Mouse (Mus musculus): ENCODE results near the gene Sytl3. TPM values are rescaled to one million over a fixed set of nuclear protein-coding genes. Genes with fewer than 3 reads are reported as not detected.

Sytl3 gene
- total and polyA plus RNA-seq, 2 experiments from 2014 or later: 0.42 to 0.79 TPM

GRCm38 (mm10) chr17:6736306-6737272, 77.7 kb downstream of the Sytl3 start:
- no peaks in the 10 kb centered on the region for H3K9me3 ChIP-seq (ENCODE audit: low read length)
- TF ChIP-seq CTCF (IDR thresholded peaks at IDR 0.05; ENCODE audit: low read depth): no peak
- no peak; the same call in 1 of the 2 replicates for ATAC-seq
- no peak overlapping the region for H3K27ac ChIP-seq
- no peaks in the 10 kb centered on the region for H3K27me3 ChIP-seq (ENCODE audit: insufficient read depth, low read length)
- no peak overlapping the region for H3K4me3 ChIP-seq (ENCODE audit: low read length)
- DNase-seq (ENCODE audit: low spot score): no peak
- H3K4me2 ChIP-seq (ENCODE audit: low read depth, low read length): no peak overlapping the region
- no peaks in the 10 kb centered on the region for H3K36me3 ChIP-seq (ENCODE audit: insufficient read depth, low read length)
- H3K4me1 ChIP-seq (ENCODE audit: insufficient read depth, low read length): peaks cover 1% of the 10 kb centered on the region
- WGBS: 31% methylated on average over 15 of the region's 15 CpGs
- no peak overlapping the region for H3K9ac ChIP-seq (replicated peaks; ENCODE audit: low read length)

- DNase-seq (ENCODE audit: low spot score): no peak
- Histone ChIP-seq H3K27me3 (ENCODE audit: insufficient read depth, low read length) (no peaks in the 10 kb centered on the region), H3K4me2 (ENCODE audit: low read depth, low read length) (no peak overlapping the region), H3K27ac (no peak overlapping the region), H3K9me3 (ENCODE audit: low read length) (no peaks in the 10 kb centered on the region), H3K36me3 (ENCODE audit: insufficient read depth, low read length) (no peaks in the 10 kb centered on the region), H3K4me3 (ENCODE audit: low read length) (no peak overlapping the region), H3K9ac (replicated peaks; ENCODE audit: low read length) (no peak overlapping the region), H3K4me1 (ENCODE audit: insufficient read depth, low read length) (peaks cover 9% of the 10 kb centered on the region)
- 73% methylated on average over 12 of the region's 12 CpGs for WGBS
- no peak for TF ChIP-seq CTCF (IDR thresholded peaks at IDR 0.05; ENCODE audit: low read depth)
- ATAC-seq: no peak
These were observed 78.5 kb downstream of the Sytl3 start for GRCm38 (mm10) chr17:6737273-6737997.

GRCm38 (mm10) chr17:6738836-6739235, 79.9 kb downstream of the Sytl3 start:
- ATAC-seq: no peak
- no peak overlapping the region for H3K27ac ChIP-seq
- WGBS: 81% methylated on average over 7 of the region's 7 CpGs
- H3K9ac ChIP-seq (replicated peaks; ENCODE audit: low read length): no peak overlapping the region
- H3K4me1 ChIP-seq (ENCODE audit: insufficient read depth, low read length): peaks cover 9% of the 10 kb centered on the region
- H3K27me3 ChIP-seq (ENCODE audit: insufficient read depth, low read length): no peaks in the 10 kb centered on the region
- H3K9me3 ChIP-seq (ENCODE audit: low read length): no peaks in the 10 kb centered on the region
- no peaks in the 10 kb centered on the region for H3K36me3 ChIP-seq (ENCODE audit: insufficient read depth, low read length)
- no peak overlapping the region for H3K4me2 ChIP-seq (ENCODE audit: low read depth, low read length)
- DNase-seq (ENCODE audit: low spot score): no peak
- no peak for TF ChIP-seq CTCF (IDR thresholded peaks at IDR 0.05; ENCODE audit: low read depth)
- H3K4me3 ChIP-seq (ENCODE audit: low read length): no peak overlapping the region

- DNase-seq (ENCODE audit: low spot score): no peak
- no peak for ATAC-seq
- no peak overlapping the region for H3K4me3 ChIP-seq (ENCODE audit: low read length)
- no peak overlapping the region for H3K9ac ChIP-seq (replicated peaks; ENCODE audit: low read length)
- H3K27ac ChIP-seq: no peak overlapping the region
- WGBS: 93% methylated on average over 13 of the region's 13 CpGs
- H3K36me3 ChIP-seq (ENCODE audit: insufficient read depth, low read length): no peaks in the 10 kb centered on the region
- H3K4me2 ChIP-seq (ENCODE audit: low read depth, low read length): no peak overlapping the region
- no peaks in the 10 kb centered on the region for H3K27me3 ChIP-seq (ENCODE audit: insufficient read depth, low read length)
- 0 out of 2 replicates have a peak, but pooled peaks have one; percentile 15 for TF ChIP-seq CTCF (IDR thresholded peaks at IDR 0.05; ENCODE audit: low read depth)
- H3K4me1 ChIP-seq (ENCODE audit: insufficient read depth, low read length): peaks cover 9% of the 10 kb centered on the region
- H3K9me3 ChIP-seq (ENCODE audit: low read length): no peaks in the 10 kb centered on the region
These were observed 80.4 kb downstream of the Sytl3 start for GRCm38 (mm10) chr17:6739266-6739665.

- Histone ChIP-seq H3K36me3 (ENCODE audit: insufficient read depth, low read length) (no peaks in the 10 kb centered on the region), H3K9ac (replicated peaks; ENCODE audit: low read length) (no peak overlapping the region), H3K4me3 (ENCODE audit: low read length) (no peak overlapping the region), H3K9me3 (ENCODE audit: low read length) (no peaks in the 10 kb centered on the region), H3K27ac (no peak overlapping the region), H3K4me1 (ENCODE audit: insufficient read depth, low read length) (peaks cover 9% of the 10 kb centered on the region), H3K27me3 (ENCODE audit: insufficient read depth, low read length) (no peaks in the 10 kb centered on the region), H3K4me2 (ENCODE audit: low read depth, low read length) (no peak overlapping the region)
- no peak for TF ChIP-seq CTCF (IDR thresholded peaks at IDR 0.05; ENCODE audit: low read depth)
- DNase-seq (ENCODE audit: low spot score): no peak
- WGBS: 90% methylated on average over 15 of the region's 15 CpGs
- ATAC-seq: no peak
These were observed 80.9 kb downstream of the Sytl3 start for GRCm38 (mm10) chr17:6739756-6740155.

- TF ChIP-seq CTCF (IDR thresholded peaks at IDR 0.05; ENCODE audit: low read depth): no peak
- 66% methylated on average over 19 of the region's 19 CpGs for WGBS
- H3K4me2 ChIP-seq (ENCODE audit: low read depth, low read length): no peak overlapping the region
- peaks cover 13% of the 10 kb centered on the region for H3K4me1 ChIP-seq (ENCODE audit: insufficient read depth, low read length)
- no peak for ATAC-seq
- H3K9ac ChIP-seq (replicated peaks; ENCODE audit: low read length): no peak overlapping the region
- H3K9me3 ChIP-seq (ENCODE audit: low read length): no peaks in the 10 kb centered on the region
- H3K36me3 ChIP-seq (ENCODE audit: insufficient read depth, low read length): no peaks in the 10 kb centered on the region
- H3K27ac ChIP-seq: no peak overlapping the region
- no peak overlapping the region for H3K4me3 ChIP-seq (ENCODE audit: low read length)
- H3K27me3 ChIP-seq (ENCODE audit: insufficient read depth, low read length): no peaks in the 10 kb centered on the region
- no peak for DNase-seq (ENCODE audit: low spot score)
These were observed 81.7 kb downstream of the Sytl3 start for GRCm38 (mm10) chr17:6740331-6741170.

All from hindbrain, postnatal 0 days (tissue).